Mouse (Mus musculus): ENCODE results near the gene Llph.

GRCm38 (mm10) chr10:120245681-120246080 lies 18.8 kb downstream of the Llph start:
- TF ChIP-seq MAX (IDR thresholded peaks at IDR 0.05) (no peak), CTCF (IDR thresholded peaks at IDR 0.05; ENCODE audit: control insufficient read depth, insufficient read depth, insufficient read length) (no peak), USF1 (IDR thresholded peaks at IDR 0.05; ENCODE audit: low read depth) (no peak), CEBPB (IDR thresholded peaks at IDR 0.05; ENCODE audit: low read depth) (no peak), MYOD1 (IDR thresholded peaks at IDR 0.05; ENCODE audit: control insufficient read depth, insufficient read length, low read depth) (no peak), FOSL1 (IDR thresholded peaks at IDR 0.05; ENCODE audit: insufficient read depth, low read length, poor library complexity, severe bottlenecking) (no peak), MYOG (IDR thresholded peaks at IDR 0.05; ENCODE audit: control insufficient read depth, extremely low read depth, insufficient read length) (no peak)
